Mouse (Mus musculus) liver, embryonic 15.5 days (tissue): Measurements from ENCODE around the gene Ptpn21. TPM values are rescaled to one million over a fixed set of nuclear protein-coding genes. Genes with fewer than 3 reads are reported as not detected.

ENCODE experiments used
- ATAC-seq: fragments of 200-750 bp; cut with Nextera tagmentation; 2 replicates; pipeline ENCODE4 v1.8.0; 2017; ENCODE audit warnings: moderate number of reproducible peaks, mild to moderate bottlenecking, moderate library complexity; ENCODE audit not compliant: insufficient read depth
- H3K27ac ChIP-seq: fragments of 300-500 bp; sonication (generic); replicated peaks from 2 replicates; pipeline ENCODE4 v1.5.1; 2015; ENCODE audit warnings: mild to moderate bottlenecking, inconsistent platforms
- H3K27me3 ChIP-seq: fragments of 300-500 bp; sonication (generic); 2 replicates; pipeline ENCODE4 v1.6.1; 2015; ENCODE audit warnings: mild to moderate bottlenecking, inconsistent platforms
- H3K36me3 ChIP-seq: fragments of 300-500 bp; sonication (generic); replicated peaks from 2 replicates; pipeline ENCODE4 v1.6.1; 2015; ENCODE audit warnings: moderate library complexity, mild to moderate bottlenecking, inconsistent platforms
- H3K4me1 ChIP-seq: fragments of 300-500 bp; sonication (generic); replicated peaks from 2 replicates; pipeline ENCODE4 v1.6.1; 2015; ENCODE audit warnings: inconsistent platforms
- H3K4me2 ChIP-seq: fragments of 300-500 bp; sonication (generic); 2 replicates; pipeline ENCODE4 v1.6.1; 2015; ENCODE audit warnings: moderate library complexity, mild to moderate bottlenecking, inconsistent platforms
- H3K4me3 ChIP-seq: fragments of 300-500 bp; sonication (generic); replicated peaks from 2 replicates; pipeline ENCODE4 v1.5.1; 2015; ENCODE audit warnings: mild to moderate bottlenecking, inconsistent platforms
- H3K9ac ChIP-seq: fragments of 300-500 bp; sonication (generic); 2 replicates; pipeline ENCODE4 v1.6.1; 2015; ENCODE audit warnings: moderate library complexity, mild to moderate bottlenecking, inconsistent platforms
- H3K9me3 ChIP-seq: fragments of 300-500 bp; sonication (generic); replicated peaks from 2 replicates; pipeline ENCODE4 v1.6.1; 2016; ENCODE audit warnings: inconsistent platforms
- WGBS: fragments of 180-500 bp; shearing (Covaris S2); methylation state at CpG from one replicate; pipeline ENCODE4 v1.1.7; 2015; ENCODE audit warnings: mixed read lengths; ENCODE audit not compliant: insufficient replicate concordance; 5-methylcytosine and 5-hydroxymethylcytosine counted together
- polyA plus RNA-seq: library from polyadenylated mRNA; unstranded; fragments of >200 nt; fragmentation: Nextera tagmentation; extraction: Ambion mirVana; gene quantifications from 2 replicates; pipeline ENCODE4 v1.2.1, GENCODE M21; 2015

Gene Ptpn21
- polyA plus RNA-seq: 2.6 and 2.7 TPM in 2 replicates

DNA sequence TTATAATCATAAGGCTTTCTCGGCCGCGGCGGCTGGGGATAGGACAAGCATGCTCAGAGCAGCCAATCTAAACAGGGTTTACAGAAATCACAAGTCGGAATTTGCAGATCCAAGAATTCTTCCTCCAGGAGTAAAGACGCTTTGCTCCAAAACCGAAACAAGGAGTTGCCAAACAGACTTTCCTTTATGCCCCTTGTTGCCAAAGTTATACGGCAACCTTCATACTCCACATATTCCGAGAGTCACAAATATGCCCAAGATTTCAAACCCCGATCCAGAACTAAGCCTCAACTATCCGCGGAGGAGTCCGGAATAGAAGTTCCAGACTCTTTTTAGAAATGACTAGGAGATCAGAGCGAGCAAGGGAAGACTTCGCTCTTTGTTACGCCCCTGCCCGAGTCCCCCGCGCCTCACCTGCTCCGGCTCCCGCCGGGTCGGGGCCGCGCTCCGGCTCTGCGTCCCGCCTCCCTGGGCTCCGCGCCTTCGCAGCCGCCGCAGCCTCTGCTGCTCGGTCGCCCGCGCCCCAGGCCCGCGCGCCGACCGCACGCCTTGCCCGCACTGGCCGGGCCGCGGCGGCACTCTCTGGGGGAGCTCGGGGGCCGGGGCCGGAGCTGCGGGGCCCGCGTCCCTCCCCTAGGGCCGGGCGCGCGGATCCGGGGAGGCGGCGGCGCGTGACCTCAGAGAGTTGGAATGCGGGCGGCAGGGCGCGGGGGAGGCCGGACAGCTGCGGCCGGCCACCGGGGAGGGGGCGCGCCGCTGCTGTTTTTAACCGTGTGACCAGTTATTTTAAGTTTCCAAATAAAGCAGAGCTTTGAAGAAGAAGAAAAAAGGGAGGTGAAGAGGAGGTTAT, at the start of gene Ptpn21:
Gene Ptpn21 (minus strand): TSS at position 455 of the 850 bp plus-strand sequence.
- H3K27ac ChIP-seq: peak within 1 kb of the TSS; percentile 57; the same call in 1 of the 2 replicates

DNA sequence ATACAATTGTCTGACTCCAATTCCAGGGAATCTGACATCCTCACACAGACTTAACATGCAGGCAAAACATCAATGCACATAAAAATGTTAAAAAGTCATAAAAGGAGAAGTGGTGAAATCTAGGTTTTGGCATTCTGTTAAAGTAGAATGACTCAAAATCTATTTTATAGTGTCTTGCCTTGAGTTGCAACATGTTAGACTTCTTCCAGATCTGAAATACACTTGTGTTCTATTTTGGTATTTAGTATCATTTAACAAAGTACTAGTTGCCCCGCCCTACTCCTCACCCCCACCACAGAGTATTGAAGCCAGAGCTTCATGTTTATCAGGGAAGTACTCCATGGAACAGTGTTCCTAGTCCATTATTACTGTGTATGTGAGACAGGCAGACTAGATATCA, 47.0 kb upstream of the Ptpn21 start:
- H3K9ac ChIP-seq: no peak overlapping the region
- H3K9me3 ChIP-seq: no peaks in the 10 kb centered on the region
- H3K4me3 ChIP-seq: no peak overlapping the region
- 76% methylated on average over 1 of the region's 1 CpGs for WGBS
- H3K27ac ChIP-seq: no peak overlapping the region
- H3K4me2 ChIP-seq: no peak overlapping the region
- H3K36me3 ChIP-seq: peaks cover 82% of the 10 kb centered on the region
- ATAC-seq: no peak
- no peaks in the 10 kb centered on the region for H3K4me1 ChIP-seq
- no peaks in the 10 kb centered on the region for H3K27me3 ChIP-seq

More for the DNA sequence above, at the start of gene Ptpn21:
- Histone ChIP-seq H3K4me3 (peak within 1 kb of the TSS; percentile 60), H3K27me3 (peaks cover 70% of the 10 kb centered on the region), H3K36me3 (0 out of 2 replicates have a peak, but pooled peaks cover 2% of the 10 kb centered on the region), H3K9ac (peak within 1 kb of the TSS; percentile 54; the same call in 1 of the 2 replicates), H3K9me3 (no peaks in the 10 kb centered on the region), H3K4me1 (peaks cover 29% of the 10 kb centered on the region), H3K4me2 (peak within 1 kb of the TSS; percentile 67)
- peak; percentile 41; the same call in 1 of the 2 replicates for ATAC-seq
- WGBS: 1% methylated on average over 74 of the region's 75 CpGs

DNA sequence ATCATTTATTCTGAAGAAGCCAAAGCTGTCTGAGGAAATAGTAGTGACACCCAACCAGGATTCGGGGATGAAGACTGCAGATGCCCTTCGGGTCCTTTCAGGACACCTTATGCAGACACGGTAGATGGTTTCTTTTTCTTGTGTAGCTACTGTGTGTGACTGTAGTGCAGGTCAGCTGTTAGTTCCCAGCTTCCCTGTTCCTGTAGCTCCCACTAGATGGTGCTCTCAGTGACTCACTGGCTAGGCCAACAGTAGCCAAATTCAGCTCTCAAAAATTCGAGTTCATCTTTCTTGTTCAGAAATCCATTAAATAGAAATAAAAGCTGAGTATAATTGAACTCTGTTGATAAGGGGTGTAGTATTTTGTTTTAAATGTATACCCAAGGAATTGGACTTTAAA, 41.9 kb upstream of the Ptpn21 start:
- Histone ChIP-seq H3K4me2 (no peak overlapping the region), H3K27ac (no peak overlapping the region), H3K36me3 (peaks cover 77% of the 10 kb centered on the region), H3K9ac (no peak overlapping the region), H3K4me3 (no peak overlapping the region), H3K9me3 (no peaks in the 10 kb centered on the region), H3K4me1 (no peaks in the 10 kb centered on the region), H3K27me3 (no peaks in the 10 kb centered on the region)
- ATAC-seq: no peak
- WGBS: 70% methylated on average over 4 of the region's 4 CpGs

DNA sequence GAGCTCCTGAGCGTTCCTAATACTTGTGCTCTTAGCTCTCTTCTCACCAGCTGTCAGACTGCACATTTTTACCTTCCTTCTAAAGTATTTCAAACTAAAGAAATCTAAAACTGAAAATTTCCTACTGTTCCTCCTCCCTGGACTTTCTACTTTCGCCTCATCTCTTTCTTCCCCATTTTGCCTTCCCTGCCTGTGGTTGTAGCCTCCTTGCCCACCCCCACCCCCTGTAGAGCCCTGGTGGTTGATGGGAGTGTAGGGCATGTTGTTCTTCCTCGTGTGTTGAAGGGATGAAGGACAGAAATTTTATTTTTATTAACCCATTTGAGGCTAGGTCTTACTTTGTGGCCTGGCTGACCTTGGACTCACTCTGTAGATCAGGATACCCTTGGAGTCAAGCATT, 40.3 kb upstream of the Ptpn21 start:
- no peak overlapping the region for H3K4me2 ChIP-seq
- no peak overlapping the region for H3K9ac ChIP-seq
- peaks cover 78% of the 10 kb centered on the region for H3K36me3 ChIP-seq
- WGBS: 59% methylated on average over 3 of the region's 3 CpGs
- no peak overlapping the region for H3K27ac ChIP-seq
- ATAC-seq: no peak
- H3K9me3 ChIP-seq: no peaks in the 10 kb centered on the region
- H3K4me1 ChIP-seq: no peaks in the 10 kb centered on the region
- H3K4me3 ChIP-seq: no peak overlapping the region
- H3K27me3 ChIP-seq: no peaks in the 10 kb centered on the region

DNA sequence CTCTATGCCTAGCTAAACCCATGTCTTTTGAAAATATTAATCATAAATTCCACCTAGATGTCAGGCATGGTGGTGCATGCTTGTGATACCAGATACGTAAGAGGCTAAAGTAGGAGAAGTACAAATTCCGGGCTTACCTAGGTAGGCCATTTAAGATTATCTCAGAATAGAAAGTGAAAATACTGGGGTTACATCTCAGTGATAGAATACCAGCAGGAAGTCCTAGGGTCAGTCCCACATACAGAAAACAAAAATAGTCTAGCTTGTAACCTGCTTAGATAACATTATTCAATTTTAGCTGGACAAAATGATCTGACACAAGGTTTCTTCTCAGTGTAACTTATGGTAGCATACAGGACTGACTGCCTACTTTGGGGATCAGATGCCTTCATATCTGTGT, 29.0 kb upstream of the Ptpn21 start:
- no peak for ATAC-seq

DNA sequence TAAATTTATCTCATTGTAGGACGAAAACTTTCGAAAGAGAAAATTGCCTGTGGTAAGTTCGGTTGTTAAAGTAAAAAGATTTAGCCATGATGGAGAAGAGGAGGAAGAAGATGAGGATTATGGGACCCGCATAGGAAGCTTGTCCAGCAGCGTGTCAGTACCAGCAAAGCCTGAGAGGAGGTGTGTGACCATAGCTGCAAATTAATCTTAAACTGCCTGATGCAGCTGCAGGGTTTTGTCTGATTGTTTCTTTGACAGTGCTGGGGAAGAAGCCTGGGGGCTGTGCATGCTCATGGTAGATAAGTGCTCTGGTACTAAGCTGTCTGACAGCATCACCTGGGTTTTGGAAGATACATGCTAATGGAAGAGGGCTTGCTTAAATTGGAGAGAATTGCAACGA, 22.5 kb upstream of the Ptpn21 start:
- Histone ChIP-seq H3K4me2 (no peak overlapping the region), H3K9ac (no peak overlapping the region), H3K4me1 (no peaks in the 10 kb centered on the region), H3K9me3 (no peaks in the 10 kb centered on the region), H3K4me3 (no peak overlapping the region), H3K36me3 (peaks cover 83% of the 10 kb centered on the region), H3K27ac (no peak overlapping the region), H3K27me3 (no peaks in the 10 kb centered on the region)
- ATAC-seq: no peak
- 71% methylated on average over 6 of the region's 6 CpGs for WGBS

More for the DNA sequence above, 29.0 kb upstream of the Ptpn21 start:
- Histone ChIP-seq H3K27me3 (no peaks in the 10 kb centered on the region), H3K36me3 (peaks cover 74% of the 10 kb centered on the region), H3K9ac (no peak overlapping the region), H3K4me1 (no peaks in the 10 kb centered on the region), H3K27ac (no peak overlapping the region), H3K4me2 (no peak overlapping the region), H3K4me3 (no peak overlapping the region), H3K9me3 (no peaks in the 10 kb centered on the region)
- WGBS: 82% methylated on average over 2 of the region's 2 CpGs

DNA sequence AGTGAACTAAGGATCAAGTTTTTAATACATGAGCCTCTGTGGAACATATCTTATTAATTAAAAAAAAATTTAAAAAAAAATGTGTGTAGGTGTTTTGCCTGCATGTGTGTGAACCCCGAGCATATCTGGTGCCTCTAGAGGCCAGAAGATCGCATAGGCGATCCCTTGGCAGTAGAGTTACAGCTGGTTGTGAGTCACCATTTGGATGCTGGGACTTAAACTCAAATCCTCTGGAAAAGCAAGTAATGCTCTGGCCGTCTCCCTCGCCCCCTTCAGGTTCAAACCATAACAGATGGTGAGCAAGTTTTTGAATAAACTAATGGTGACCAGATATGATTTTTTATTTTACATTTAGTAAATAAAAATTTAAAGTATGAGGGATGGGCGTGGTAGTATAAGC, 20.4 kb upstream of the Ptpn21 start:
- H3K4me3 ChIP-seq: no peak overlapping the region
- no peak overlapping the region for H3K4me2 ChIP-seq
- peaks cover 76% of the 10 kb centered on the region for H3K36me3 ChIP-seq
- no peaks in the 10 kb centered on the region for H3K4me1 ChIP-seq
- no peak overlapping the region for H3K27ac ChIP-seq
- 76% methylated on average over 6 of the region's 6 CpGs for WGBS
- no peaks in the 10 kb centered on the region for H3K9me3 ChIP-seq
- ATAC-seq: no peak
- no peaks in the 10 kb centered on the region for H3K27me3 ChIP-seq
- H3K9ac ChIP-seq: no peak overlapping the region

DNA sequence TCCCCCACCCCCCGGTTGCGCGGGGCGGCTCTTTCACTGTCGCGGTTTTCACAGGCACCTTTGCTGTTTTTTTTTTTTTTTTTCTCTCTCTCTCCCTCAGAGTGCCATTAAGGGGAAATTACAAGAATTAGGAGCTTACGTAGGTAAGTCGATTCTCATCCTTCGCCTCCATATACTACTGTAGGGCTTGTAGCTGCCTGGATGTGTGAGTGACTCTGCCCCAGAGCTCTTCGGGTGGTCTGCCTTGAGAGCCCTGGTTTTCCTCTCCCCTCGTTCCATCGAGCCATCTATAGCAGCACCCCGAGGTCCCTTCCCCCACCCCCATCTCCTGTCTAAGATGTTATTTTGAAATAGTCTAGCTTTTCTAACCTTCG, 10.2 kb upstream of the Ptpn21 start:
- peak overlapping the region; percentile 85 for H3K9ac ChIP-seq
- H3K4me1 ChIP-seq: peaks cover 23% of the 10 kb centered on the region
- 0% methylated on average over 14 of the region's 14 CpGs for WGBS
- no peaks in the 10 kb centered on the region for H3K9me3 ChIP-seq
- peak overlapping the region; percentile 91 for H3K4me3 ChIP-seq
- peak overlapping the region; percentile 90 for H3K27ac ChIP-seq
- H3K4me2 ChIP-seq: peak overlapping the region; percentile 79
- peaks cover 14% of the 10 kb centered on the region; the same call in 1 of the 2 replicates for H3K36me3 ChIP-seq
- 0 out of 2 replicates have a peak, but pooled peaks have one; percentile 19 for ATAC-seq
- peaks cover 13% of the 10 kb centered on the region for H3K27me3 ChIP-seq

DNA sequence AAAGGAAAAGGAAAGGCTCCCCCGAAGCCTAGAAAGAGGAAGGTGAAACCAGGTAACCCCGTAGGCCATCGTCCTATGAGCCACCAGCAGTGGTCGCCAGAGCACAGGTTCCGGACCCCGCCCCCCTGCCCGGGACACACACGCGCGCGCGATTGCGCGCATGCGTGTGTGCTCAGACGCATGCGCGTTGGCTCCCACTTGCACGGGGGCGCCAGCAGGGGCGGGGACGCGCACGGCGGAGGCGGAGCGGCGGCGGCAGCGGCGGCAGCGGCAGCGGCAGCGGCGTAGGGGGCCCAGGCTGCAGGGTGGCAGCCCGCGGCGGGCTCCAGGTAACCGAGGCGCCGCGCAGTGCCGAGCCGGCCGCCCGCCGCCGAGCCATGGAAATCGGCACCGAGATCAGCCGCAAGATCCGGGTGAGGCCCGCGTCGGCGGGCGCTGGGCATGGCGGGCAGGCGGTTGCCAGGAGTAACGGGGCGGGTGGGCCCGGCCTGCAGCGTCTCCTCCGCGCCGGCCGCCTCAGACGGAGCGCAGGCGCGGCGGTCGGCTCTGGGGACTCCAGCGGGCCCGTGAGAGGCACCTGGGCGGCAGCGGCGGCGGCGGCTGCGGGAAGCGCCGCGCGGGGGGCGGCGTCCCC, 9.7 kb upstream of the Ptpn21 start, which contains the start of gene Zc3h14:
Gene Zc3h14 (plus strand): TSS at position 219 of the 634 bp plus-strand sequence.
- Histone ChIP-seq H3K27ac (peak within 1 kb of the TSS; percentile 90), H3K36me3 (peaks cover 12% of the 10 kb centered on the region; the same call in 1 of the 2 replicates), H3K4me3 (peak within 1 kb of the TSS; percentile 91), H3K4me1 (peaks cover 23% of the 10 kb centered on the region), H3K9ac (peak within 1 kb of the TSS; percentile 85), H3K9me3 (no peaks in the 10 kb centered on the region), H3K27me3 (peaks cover 13% of the 10 kb centered on the region), H3K4me2 (peak within 1 kb of the TSS; percentile 79)
- peak; percentile 92 for ATAC-seq
- under 1% methylated on average over 87 of the region's 87 CpGs for WGBS

DNA sequence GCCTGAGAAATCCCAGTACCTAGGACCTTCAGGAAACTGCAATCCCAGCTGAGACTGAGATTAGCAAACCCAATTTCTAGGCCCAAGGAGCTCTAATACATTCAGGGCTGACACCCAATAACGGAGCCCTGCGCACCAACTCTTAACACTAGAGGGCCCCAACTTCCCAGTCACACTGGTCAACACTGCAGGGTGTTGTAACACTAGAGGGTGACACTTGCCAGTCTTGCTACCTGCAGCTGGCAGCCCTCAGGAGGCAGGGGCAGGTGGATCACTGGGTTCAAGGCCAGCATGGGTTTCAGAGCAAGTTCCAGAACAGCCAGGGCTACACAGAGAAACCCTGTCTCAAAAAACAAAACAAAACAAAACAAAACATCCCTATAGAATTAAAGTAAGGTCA, 8.9 kb upstream of the Ptpn21 start:
- 18% methylated on average over 2 of the region's 2 CpGs for WGBS
- Histone ChIP-seq H3K36me3 (peaks cover 6% of the 10 kb centered on the region; the same call in 1 of the 2 replicates), H3K4me3 (peak overlapping the region; percentile 91), H3K9me3 (no peaks in the 10 kb centered on the region), H3K4me2 (peak overlapping the region; percentile 79), H3K27me3 (peaks cover 17% of the 10 kb centered on the region), H3K9ac (no peak overlapping the region), H3K4me1 (peaks cover 23% of the 10 kb centered on the region), H3K27ac (peak overlapping the region; percentile 90; the same call in 1 of the 2 replicates)
- peak; percentile 58 for ATAC-seq

DNA sequence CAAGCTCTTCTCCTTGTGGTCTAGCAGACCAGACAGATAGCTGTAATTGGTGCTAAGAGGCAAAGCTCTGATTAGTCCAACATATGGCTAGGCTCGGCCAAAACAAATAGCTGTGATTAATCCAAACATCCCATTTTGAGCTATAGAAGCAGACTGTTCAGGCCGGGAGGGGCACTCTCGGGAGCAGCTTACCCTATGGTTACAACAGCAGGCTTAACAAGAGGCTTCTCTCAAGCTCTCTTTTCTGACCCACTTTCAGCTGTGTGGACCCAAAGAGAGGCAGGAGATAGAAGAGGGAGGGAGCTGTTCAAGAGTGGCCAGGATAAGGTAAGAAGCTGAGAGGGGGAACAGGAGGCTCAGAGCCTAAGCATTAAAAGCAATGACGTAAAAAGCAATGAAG, 8.4 kb upstream of the Ptpn21 start:
- H3K27ac ChIP-seq: no peak overlapping the region
- H3K4me1 ChIP-seq: peaks cover 23% of the 10 kb centered on the region
- 65% methylated on average over 4 of the region's 4 CpGs for WGBS
- H3K9ac ChIP-seq: no peak overlapping the region
- no peak overlapping the region for H3K4me2 ChIP-seq
- no peak overlapping the region for H3K4me3 ChIP-seq
- peaks cover 22% of the 10 kb centered on the region for H3K27me3 ChIP-seq
- ATAC-seq: no peak
- no peaks in the 10 kb centered on the region for H3K9me3 ChIP-seq
- 0 out of 2 replicates have a peak, but pooled peaks cover 3% of the 10 kb centered on the region for H3K36me3 ChIP-seq
